Mouse (Mus musculus) lung, adult 2 months (tissue): ENCODE measurements around the gene Arv1.

Experiments
- CTCF ChIP-seq: fragments of 200-500 bp; IDR thresholded peaks from 2 replicates; pipeline ENCODE4 v1.5.1; 2011; ENCODE audit warnings: mild to moderate bottlenecking, low read length, control low read depth; ENCODE audit not compliant: insufficient read depth
- POLR2A ChIP-seq: fragments of 200-500 bp; IDR thresholded peaks from 2 replicates; pipeline ENCODE4 v1.6.1; 2011; ENCODE audit warnings: low read depth, mild to moderate bottlenecking, control low read depth, low read length, borderline replicate concordance; ENCODE audit errors: extremely low read depth

DNA sequence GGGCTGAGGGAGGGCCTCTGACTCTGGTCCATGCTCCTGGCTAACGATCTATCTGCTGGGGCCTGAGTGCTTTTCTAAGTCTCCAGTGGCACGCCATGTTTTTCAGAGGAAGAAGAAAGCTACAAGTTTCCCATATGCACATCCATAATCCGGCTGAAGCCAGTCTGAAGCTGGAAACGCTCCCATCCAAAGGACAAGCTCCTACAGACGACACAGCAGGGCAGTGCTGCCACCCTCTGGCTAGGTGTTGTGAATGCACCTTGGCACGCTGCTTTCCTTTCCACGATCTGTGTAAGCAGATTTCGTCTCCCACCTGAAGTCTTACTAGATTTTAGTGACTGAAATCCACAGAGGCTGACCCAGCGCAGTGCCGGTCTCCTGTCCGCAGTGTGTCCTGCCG is 44.5 kb upstream of the Arv1 start:
- peak; percentile 99 for TF ChIP-seq CTCF
- TF ChIP-seq POLR2A: no peak
